ENCODE assay signal across 20 mouse cellular contexts in the genomic region with DNA sequence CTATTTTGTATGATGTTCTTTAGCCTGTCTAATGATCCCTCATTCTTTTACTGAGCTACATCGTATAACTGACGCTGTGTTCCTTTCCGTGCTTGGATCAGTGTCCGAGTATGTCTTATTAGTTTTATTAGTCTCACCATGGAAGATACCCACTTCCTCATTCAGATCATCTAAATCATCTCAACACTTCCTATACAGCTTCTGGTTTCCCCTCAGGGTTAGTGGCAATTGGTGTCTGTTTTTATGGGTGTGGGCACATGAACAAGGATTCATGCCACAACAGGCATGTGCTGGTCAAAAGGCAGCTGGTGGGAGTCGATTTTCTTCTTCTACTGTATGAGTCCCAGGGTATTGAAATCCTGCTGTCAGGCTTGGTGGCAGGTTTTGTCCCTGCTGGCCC.
DNase-seq lines count a peak whose midpoint lies in the region; ATAC-seq lines count a peak whose summit lies in the region.
"Had no signal": no experiment of that assay in that cellular context is flagged by ENCODE, and none has a peak within 500 bp of the region (broad histone marks: within the 10 kb centered on the region; RNA-seq: fewer than 3 reads in every experiment).

No protein-coding gene starts in this region.

- DNase-seq in 416B (ENCODE audit: low read depth): peak; percentile 9
- no peak for DNase-seq in kidney, adult 9 months
- DNase-seq in liver: no peak
- DNase-seq in spleen, adult 18-20 months: no peak
- DNase-seq: adrenal gland, adult 2 months; adrenal gland, postnatal 10 days; adrenal gland, postnatal 25 days; cerebellum, adult 11 months; cerebellum, adult 18-20 months; cerebellum, adult 8-10 months; cerebellum, adult 9-11 months; cerebellum, postnatal 14 days; cerebellum, postnatal 36 days; forebrain, postnatal 0 days had no signal

- ATAC-seq in common myeloid progenitor, adult 5-6 weeks (replicated peaks; ENCODE audit: low read depth, poor library complexity, severe bottlenecking): peak; percentile 50; the same call in 1 of the 2 replicates
- ATAC-seq in granulocyte monocyte progenitor cell, adult 5-6 weeks (replicated peaks; ENCODE audit: poor library complexity, severe bottlenecking): peak; percentile 74
- peak; percentile 75 for ATAC-seq in megakaryocyte progenitor cell, adult 5-6 weeks (replicated peaks; ENCODE audit: poor library complexity)
- ATAC-seq: CD4-positive, CD25-positive, alpha-beta regulatory T cell, adult 4 months; forebrain, embryonic 13.5 days; forebrain, embryonic 15.5 days; forebrain, postnatal 0 days had no signal
